12 mouse cellular contexts compared by ENCODE assay signal in the genomic region with DNA sequence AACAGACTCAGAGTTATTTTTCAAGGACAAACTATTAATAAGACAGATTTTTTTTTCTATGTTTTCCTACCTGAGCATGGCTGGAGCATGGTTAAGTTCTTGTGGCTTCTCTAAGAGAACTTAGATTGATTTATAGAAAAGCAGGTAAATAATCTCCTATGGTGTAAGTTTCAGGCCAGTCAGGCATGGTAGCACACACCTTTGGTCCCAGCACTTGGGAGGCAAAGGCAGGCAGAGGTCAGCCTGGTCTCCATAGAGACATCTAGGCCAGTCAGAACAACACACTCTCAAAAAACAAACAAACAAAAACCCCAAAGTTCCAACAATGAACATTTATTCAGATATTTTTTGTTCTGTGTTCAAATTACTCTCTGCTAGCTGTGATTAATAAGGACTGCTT.
"Had no signal": no experiment of that assay in that cellular context is flagged by ENCODE, and none has a peak within 500 bp of the region (broad histone marks: within the 10 kb centered on the region; RNA-seq: fewer than 3 reads in every experiment).

No protein-coding gene starts in this region.

- H3K9ac ChIP-seq: limb, embryonic 12.5 days; liver, embryonic 15.5 days; neural tube, embryonic 15.5 days had no signal

- H3K9me3 ChIP-seq: liver, embryonic 15.5 days; neural tube, embryonic 15.5 days had no signal

- DNase-seq: layer of hippocampus, postnatal 36 days; liver; lung, adult 2 months; lung, postnatal 36 days; midbrain, embryonic 14.5 days; right cerebral cortex, adult 18-20 months; right cerebral cortex, postnatal 25 days had no signal

- H3K36me3 ChIP-seq: limb, embryonic 12.5 days; liver, embryonic 15.5 days; neural tube, embryonic 15.5 days had no signal

- ATAC-seq: lung, postnatal 0 days had no signal

- H3K27me3 ChIP-seq: limb, embryonic 12.5 days; liver, embryonic 15.5 days; neural tube, embryonic 15.5 days had no signal

- H3K27ac ChIP-seq: limb, embryonic 12.5 days; liver, embryonic 15.5 days; neural tube, embryonic 15.5 days had no signal

- H3K4me3 ChIP-seq: limb, embryonic 12.5 days; liver, embryonic 15.5 days; myocyte; neural tube, embryonic 15.5 days had no signal

- H3K4me1 ChIP-seq: limb, embryonic 12.5 days; neural tube, embryonic 15.5 days had no signal

- H3K4me2 ChIP-seq: limb, embryonic 12.5 days; liver, embryonic 15.5 days; neural tube, embryonic 15.5 days had no signal
